Mouse (Mus musculus): ENCODE results near the gene Atp13a2. TPM values are rescaled to one million over a fixed set of nuclear protein-coding genes. Genes with fewer than 3 reads are reported as not detected.

Atp13a2 gene
- 46.3 and 68.4 TPM in 2 replicates for polyA plus RNA-seq (2012; rRNA removed)

DNA sequence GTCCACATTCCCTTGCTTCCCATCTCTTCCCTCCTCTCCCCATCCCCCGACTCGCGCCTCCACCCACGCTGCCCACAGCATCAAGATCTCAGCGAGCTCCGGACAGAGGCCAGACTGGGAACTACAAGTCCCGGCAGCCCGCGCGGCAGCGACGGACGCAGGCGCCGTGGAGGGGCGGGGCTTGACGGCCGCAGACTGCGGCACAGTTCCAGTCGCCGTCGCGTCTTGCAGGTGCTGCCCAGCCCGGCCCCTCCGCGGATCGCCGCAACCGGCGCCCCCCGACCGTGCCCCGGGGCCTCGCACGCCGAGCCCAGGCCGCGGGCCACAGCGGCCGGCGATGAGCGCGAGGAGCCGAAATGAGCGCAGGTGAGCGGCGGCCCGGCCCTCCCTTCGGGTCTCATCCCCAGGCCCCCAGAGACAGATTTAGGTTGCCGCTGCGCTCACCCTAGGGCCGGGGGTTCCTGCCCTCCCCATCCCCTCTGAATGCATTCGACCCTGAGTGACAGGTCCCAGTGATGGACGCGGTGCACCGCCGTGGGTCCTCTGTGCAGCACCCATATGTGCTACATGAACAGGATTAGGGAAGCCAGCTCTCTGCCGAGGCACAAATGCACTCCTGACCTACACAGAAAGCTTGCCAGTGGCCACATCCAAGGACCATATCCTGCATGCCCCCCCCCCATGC is at the start of gene Atp13a2:
Atp13a2 (plus strand) TSS at position 163 of the 685 bp plus-strand sequence.

DNA sequence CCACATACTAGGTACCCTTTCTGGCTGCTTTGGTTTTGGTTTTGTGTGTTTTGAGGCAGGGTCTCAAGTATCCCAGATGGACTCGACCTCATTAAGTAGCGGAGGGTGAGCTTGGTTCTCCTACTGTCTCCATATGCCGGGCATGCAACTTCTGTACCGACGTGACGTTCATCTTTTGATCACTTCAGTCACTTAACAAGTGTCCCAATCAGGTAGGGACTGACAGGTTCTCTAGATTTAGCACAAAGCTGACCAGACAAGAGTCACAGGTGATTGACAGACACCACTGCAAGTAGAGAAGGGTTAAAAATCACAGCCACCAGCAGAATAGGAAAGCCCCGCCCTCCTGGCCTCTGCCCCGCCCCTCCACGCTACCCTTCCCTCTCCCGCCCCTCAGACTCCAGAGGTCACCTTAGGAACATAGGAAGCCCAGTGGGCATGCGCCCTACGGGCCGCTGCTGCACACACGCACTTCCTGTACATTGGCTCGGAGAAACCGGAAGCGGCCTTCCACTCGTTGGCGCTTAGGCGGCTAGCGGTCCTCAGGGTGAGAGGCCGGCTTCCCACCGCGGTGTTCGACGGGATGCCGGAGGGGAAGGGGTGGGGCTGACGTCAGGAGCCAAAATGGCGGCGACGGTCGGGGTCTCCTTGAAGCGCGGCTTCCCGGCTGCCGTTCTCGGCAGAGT is 25.7 kb upstream of the Atp13a2 start, which contains the start of gene Sdhb:
Sdhb (plus strand) TSS at position 423 of the 686 bp plus-strand sequence.

GRCm38 (mm10) chr4:141010118-141010517 is 23.4 kb downstream of the Atp13a2 start, which contains the start of gene Mfap2:
Mfap2 (plus strand) TSS chr4:141010418.

Other genes starting within 250 kb of the Atp13a2 start
- gene Padi6, start 244.2 kb upstream of the Atp13a2 start, polyA plus RNA-seq (2012; rRNA removed), result not detected in 2 replicates
- 1.7 and 2.8 TPM in 2 replicates for gene Padi4, start 212.6 kb upstream of the Atp13a2 start, polyA plus RNA-seq (2012; rRNA removed)
- gene Padi3, start 176.2 kb upstream of the Atp13a2 start, polyA plus RNA-seq (2012; rRNA removed), result 0.09 TPM in 1 of 2 replicates, not detected in the other
- gene Padi1, start 141.1 kb upstream of the Atp13a2 start, polyA plus RNA-seq (2012; rRNA removed), result 1.5 and 2.0 TPM in 2 replicates
- gene Padi2, start 80.5 kb upstream of the Atp13a2 start, polyA plus RNA-seq (2012; rRNA removed), result 1.1 and 2.2 TPM in 2 replicates
- gene Sdhb, start 25.7 kb upstream of the Atp13a2 start, polyA plus RNA-seq (2012; rRNA removed), result 118 and 191 TPM in 2 replicates
- gene Mfap2, start 23.5 kb downstream of the Atp13a2 start, polyA plus RNA-seq (2012; rRNA removed), result 37.7 and 48.4 TPM in 2 replicates
- 6.0 and 7.1 TPM in 2 replicates for gene Crocc, start 73.7 kb downstream of the Atp13a2 start, polyA plus RNA-seq (2012; rRNA removed)
- gene Necap2, start 91.5 kb downstream of the Atp13a2 start, polyA plus RNA-seq (2012; rRNA removed), result 34.3 and 51.7 TPM in 2 replicates
- gene Spata21, start 101.5 kb downstream of the Atp13a2 start, polyA plus RNA-seq (2012; rRNA removed), result not detected in 2 replicates
- 41.1 and 49.4 TPM in 2 replicates for gene Szrd1, start 152.9 kb downstream of the Atp13a2 start, polyA plus RNA-seq (2012; rRNA removed)
- 4.5 and 5.0 TPM in 2 replicates for gene Fbxo42, start 161.0 kb downstream of the Atp13a2 start, polyA plus RNA-seq (2012; rRNA removed)
- gene Rsg1, start 227.1 kb downstream of the Atp13a2 start, polyA plus RNA-seq (2012; rRNA removed), result 0.45 and 0.58 TPM in 2 replicates